Comparison of ENCODE assay signal across 8 mouse cellular contexts in the genomic region with DNA sequence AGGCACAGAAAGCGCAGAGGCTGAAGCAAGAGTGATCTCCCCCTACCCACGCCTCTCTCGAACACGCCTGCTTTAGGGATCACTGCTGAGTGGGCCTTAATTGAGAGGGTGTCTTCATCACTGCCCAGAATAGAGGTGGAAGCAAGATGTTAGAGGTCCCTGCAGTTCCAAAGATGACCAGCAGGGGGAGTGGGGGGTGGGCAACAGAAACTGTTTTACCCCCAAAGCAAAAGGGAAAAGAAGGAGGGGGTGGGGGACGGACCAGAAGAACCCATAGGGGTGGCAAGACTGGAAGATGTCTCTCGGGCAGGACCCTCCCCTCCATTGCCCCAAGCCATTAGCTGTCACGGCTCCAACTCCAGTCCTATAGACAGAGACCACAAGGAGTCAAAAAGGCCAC. TPM values are rescaled to one million over a fixed set of nuclear protein-coding genes. Genes with fewer than 3 reads are reported as not detected.
DNase-seq lines count a peak whose midpoint lies in the region; ATAC-seq and TF ChIP-seq lines count a peak whose summit lies in the region.
"Had no signal": no experiment of that assay in that cellular context is flagged by ENCODE, and none has a peak within 500 bp of the region (broad histone marks: within the 10 kb centered on the region; RNA-seq: fewer than 3 reads in every experiment).

No protein-coding gene starts in this region.

- no peak overlapping the region for H3K27ac ChIP-seq in kidney, adult 2 months (ENCODE audit: insufficient read depth, low read depth, low read length)
- no peak overlapping the region for H3K27ac ChIP-seq in ES-Bruce4 (ENCODE audit: insufficient read depth, low read length)
- H3K27ac ChIP-seq in liver, embryonic 11.5 days (ENCODE audit: low read depth, low read length) = no peak overlapping the region
- H3K27ac ChIP-seq: neural tube, embryonic 12.5 days had no signal

- H3K4me1 ChIP-seq in kidney, adult 2 months (ENCODE audit: control insufficient read depth, insufficient read depth, low read length) = no peaks in the 10 kb centered on the region
- peaks cover 2% of the 10 kb centered on the region for H3K4me1 ChIP-seq in ES-Bruce4 (ENCODE audit: control insufficient read depth, insufficient read depth, low read length)
- H3K4me1 ChIP-seq in liver, embryonic 11.5 days (replicated peaks; ENCODE audit: control insufficient read depth, insufficient read depth, low read length) = peaks cover 9% of the 10 kb centered on the region

- H3K4me3 ChIP-seq in kidney, adult 2 months (ENCODE audit: insufficient read depth, low read depth, low read length) = no peak overlapping the region
- no peak overlapping the region for H3K4me3 ChIP-seq in ES-Bruce4 (ENCODE audit: low read depth, low read length)
- H3K4me3 ChIP-seq in liver, embryonic 11.5 days (ENCODE audit: low read depth, low read length) = no peak overlapping the region
- H3K4me3 ChIP-seq: neural tube, embryonic 12.5 days had no signal

- peak; percentile 70 for TF ChIP-seq CTCF in kidney, adult 2 months (conservative IDR thresholded peaks at IDR 0.05; ENCODE audit: insufficient read depth, insufficient read length, low read depth, low read length)
- peak; percentile 61 for TF ChIP-seq CTCF in ES-Bruce4 (IDR thresholded peaks at IDR 0.05; ENCODE audit: low read depth, low read length)

- 0 out of 2 replicates have a peak, but pooled peaks have one; percentile 47 for ATAC-seq in erythroblast, adult 5-6 weeks (replicated peaks; ENCODE audit: low FRiP score, poor library complexity, severe bottlenecking)
- ATAC-seq in liver, embryonic 11.5 days (replicated peaks; ENCODE audit: low FRiP score) = no peak

- H3K9ac ChIP-seq in ES-Bruce4 (ENCODE audit: low read depth, poor library complexity, severe bottlenecking) = no peak overlapping the region
- H3K9ac ChIP-seq in liver, embryonic 11.5 days (ENCODE audit: low read depth, low read length) = no peak overlapping the region
- H3K9ac ChIP-seq: neural tube, embryonic 12.5 days had no signal

- H3K27me3 ChIP-seq in kidney, adult 2 months (replicated peaks; ENCODE audit: control insufficient read depth, insufficient read depth, low read length) = no peaks in the 10 kb centered on the region
- H3K27me3 ChIP-seq in ES-Bruce4 (ENCODE audit: control insufficient read depth, insufficient read depth, low read length, poor library complexity, severe bottlenecking) = no peaks in the 10 kb centered on the region
- no peaks in the 10 kb centered on the region for H3K27me3 ChIP-seq in liver, embryonic 11.5 days (replicated peaks; ENCODE audit: control insufficient read depth, insufficient read depth, low read length)
- H3K27me3 ChIP-seq: neural tube, embryonic 12.5 days had no signal

- H3K4me2 ChIP-seq in liver, embryonic 11.5 days = no peak overlapping the region
- H3K4me2 ChIP-seq: neural tube, embryonic 12.5 days had no signal

- H3K36me3 ChIP-seq in kidney, adult 2 months (ENCODE audit: control insufficient read depth, insufficient read depth, low read length) = no peaks in the 10 kb centered on the region
- peaks cover 12% of the 10 kb centered on the region for H3K36me3 ChIP-seq in ES-Bruce4 (ENCODE audit: control insufficient read depth, insufficient read depth, low read length, poor library complexity, severe bottlenecking)
- peaks cover 22% of the 10 kb centered on the region; the same call in 1 of the 2 replicates for H3K36me3 ChIP-seq in liver, embryonic 11.5 days (ENCODE audit: control insufficient read depth, insufficient read depth, low read length)

- no peak for TF ChIP-seq EP300 in ES-Bruce4 (IDR thresholded peaks at IDR 0.05; ENCODE audit: insufficient read depth, low read depth, low read length)

- no peaks in the 10 kb centered on the region for H3K9me3 ChIP-seq in ES-Bruce4 (replicated peaks; ENCODE audit: control insufficient read depth, insufficient read depth, low read length, poor library complexity, severe bottlenecking)
- H3K9me3 ChIP-seq in liver, embryonic 11.5 days (ENCODE audit: control insufficient read depth, low read length) = no peaks in the 10 kb centered on the region
- H3K9me3 ChIP-seq: neural tube, embryonic 12.5 days had no signal

- TF ChIP-seq POLR2A in kidney, adult 2 months (IDR thresholded peaks at IDR 0.05; ENCODE audit: low read depth, low read length) = no peak
- no peak for TF ChIP-seq POLR2A in ES-Bruce4 (IDR thresholded peaks at IDR 0.05; ENCODE audit: insufficient read depth, low read length)

- DNase-seq in kidney, adult 2 months = peak; percentile 45
- no peak for DNase-seq in kidney, adult 11 months
- peak; percentile 72 to 84 for DNase-seq in adrenal gland, postnatal 36 days
- DNase-seq in liver, embryonic 11.5 days (ENCODE audit: low spot score) = peak; percentile 70
- peak; percentile 45 for DNase-seq in skeletal muscle tissue, adult 2 months (ENCODE audit: low read depth, low spot score)

- WGBS in kidney, adult 2 months = 36% methylated on average over 7 of the region's 7 CpGs
- 26% methylated on average over 7 of the region's 7 CpGs for WGBS in liver, embryonic 11.5 days

RNA-seq across cellular contexts. Expression of gene Mrpl14, which starts 8.0 kb away (rescaled TPM):
- 168 and 199 TPM in 2 replicates for polyA plus RNA-seq in kidney, adult 2 months (2012; rRNA removed)
- polyA plus RNA-seq in ES-Bruce4 (2011; ENCODE audit: insufficient read depth, insufficient read length, low read depth, missing spikeins) = 31.8 and 42.7 TPM in 2 replicates
- 100 to 1,000 TPM; 115 to 118 TPM for total RNA-seq in adrenal gland, postnatal 36 days (2021)
- 7.3 and 12.5 TPM in 2 replicates for total RNA-seq in erythroblast, adult 5-6 weeks (2015; ENCODE audit: low replicate concordance)
- 3.4 and 12.0 TPM in 2 replicates for total RNA-seq in erythroblast, adult 5-6 weeks (2017; ENCODE audit: low replicate concordance)
- polyA plus RNA-seq in liver, embryonic 11.5 days (2014; fragmentation: Nextera tagmentation; extraction: Ambion mirVana) = 192 and 194 TPM in 2 replicates

RNA-seq across cellular contexts. Expression of gene Tmem63b, which starts 8.6 kb away (rescaled TPM):
- polyA plus RNA-seq in kidney, adult 2 months (2012; rRNA removed) = 77.9 and 90.1 TPM in 2 replicates
- 112 and 129 TPM in 2 replicates for polyA plus RNA-seq in ES-Bruce4 (2011; ENCODE audit: insufficient read depth, insufficient read length, low read depth, missing spikeins)
- total RNA-seq in adrenal gland, postnatal 36 days (2021) = 10 to 100 TPM; 40.0 to 45.2 TPM
- 2.5 and 5.2 TPM in 2 replicates for total RNA-seq in erythroblast, adult 5-6 weeks (2015; ENCODE audit: low replicate concordance)
- 0.43 and 3.9 TPM in 2 replicates for total RNA-seq in erythroblast, adult 5-6 weeks (2017; ENCODE audit: low replicate concordance)
- 16.0 and 18.0 TPM in 2 replicates for polyA plus RNA-seq in liver, embryonic 11.5 days (2014; fragmentation: Nextera tagmentation; extraction: Ambion mirVana)

RNA-seq across cellular contexts. Expression of gene Capn11, which starts 19.0 kb away (rescaled TPM):
- 0.04 and 0.16 TPM in 2 replicates for polyA plus RNA-seq in kidney, adult 2 months (2012; rRNA removed)
- polyA plus RNA-seq in ES-Bruce4 (2011; ENCODE audit: insufficient read depth, insufficient read length, low read depth, missing spikeins) = 1.4 and 1.9 TPM in 2 replicates
- total RNA-seq in adrenal gland, postnatal 36 days (2021) = not detected
- 0.96 and 1.0 TPM in 2 replicates for total RNA-seq in erythroblast, adult 5-6 weeks (2015; ENCODE audit: low replicate concordance)
- 0.94 and 0.98 TPM in 2 replicates for total RNA-seq in erythroblast, adult 5-6 weeks (2017; ENCODE audit: low replicate concordance)
- polyA plus RNA-seq in liver, embryonic 11.5 days (2014; fragmentation: Nextera tagmentation; extraction: Ambion mirVana) = 0.22 and 0.43 TPM in 2 replicates

RNA-seq across cellular contexts. Expression of gene 1600014C23Rik, which starts 55.5 kb away (rescaled TPM):
- not detected in 2 replicates for polyA plus RNA-seq in kidney, adult 2 months (2012; rRNA removed)
- polyA plus RNA-seq in ES-Bruce4 (2011; ENCODE audit: insufficient read depth, insufficient read length, low read depth, missing spikeins) = not detected in 2 replicates
- total RNA-seq in adrenal gland, postnatal 36 days (2021) = not detected
- not detected in 2 replicates for total RNA-seq in erythroblast, adult 5-6 weeks (2015; ENCODE audit: low replicate concordance)
- total RNA-seq in erythroblast, adult 5-6 weeks (2017; ENCODE audit: low replicate concordance) = not detected in 2 replicates
- not detected in 2 replicates for polyA plus RNA-seq in liver, embryonic 11.5 days (2014; fragmentation: Nextera tagmentation; extraction: Ambion mirVana)
- polyA plus RNA-seq: neural tube, embryonic 12.5 days had no signal
